Mouse (Mus musculus): ENCODE data around the gene Gm16181. TPM values are rescaled to one million over a fixed set of nuclear protein-coding genes. Genes with fewer than 3 reads are reported as not detected.
A peak's percentile ranks its signal among the peaks of the same experiment; 100 is the strongest.

Gene Gm16181
- polyA plus RNA-seq, 1 experiment from 2014 or later, result 0.59 TPM

DNA sequence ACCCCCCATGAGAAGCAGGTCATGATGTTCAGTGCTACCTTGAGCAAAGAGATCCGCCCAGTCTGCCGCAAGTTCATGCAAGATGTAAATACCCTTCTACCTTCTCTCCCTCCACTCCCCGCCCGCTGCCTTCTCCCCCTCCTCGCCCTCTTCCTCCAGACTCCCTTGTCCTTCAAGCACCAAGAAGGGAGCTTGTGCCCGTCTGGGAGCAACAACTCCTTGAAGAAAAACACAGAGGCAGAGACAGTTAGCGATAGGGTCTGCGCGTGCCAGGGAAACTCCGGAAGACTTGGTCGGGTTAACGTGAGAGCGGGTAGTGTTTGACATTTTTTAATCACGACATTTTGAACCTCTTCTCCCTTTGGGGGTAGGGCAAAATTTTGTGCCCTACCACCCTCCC, 28.4 kb downstream of the Gm16181 start:
- 86% methylated on average over 14 of the region's 14 CpGs for WGBS
- H3K4me3 ChIP-seq, result no peak overlapping the region
- no peak overlapping the region for H3K9ac ChIP-seq
- H3K36me3 ChIP-seq (ENCODE audit: poor library complexity, severe bottlenecking), result peaks cover 99% of the 10 kb centered on the region
- no peak for ATAC-seq
- peaks cover 40% of the 10 kb centered on the region for H3K4me1 ChIP-seq
- H3K27me3 ChIP-seq, result no peaks in the 10 kb centered on the region
- no peaks in the 10 kb centered on the region for H3K9me3 ChIP-seq (replicated peaks)
- H3K27ac ChIP-seq, result no peak overlapping the region
- no peak overlapping the region for H3K4me2 ChIP-seq

DNA sequence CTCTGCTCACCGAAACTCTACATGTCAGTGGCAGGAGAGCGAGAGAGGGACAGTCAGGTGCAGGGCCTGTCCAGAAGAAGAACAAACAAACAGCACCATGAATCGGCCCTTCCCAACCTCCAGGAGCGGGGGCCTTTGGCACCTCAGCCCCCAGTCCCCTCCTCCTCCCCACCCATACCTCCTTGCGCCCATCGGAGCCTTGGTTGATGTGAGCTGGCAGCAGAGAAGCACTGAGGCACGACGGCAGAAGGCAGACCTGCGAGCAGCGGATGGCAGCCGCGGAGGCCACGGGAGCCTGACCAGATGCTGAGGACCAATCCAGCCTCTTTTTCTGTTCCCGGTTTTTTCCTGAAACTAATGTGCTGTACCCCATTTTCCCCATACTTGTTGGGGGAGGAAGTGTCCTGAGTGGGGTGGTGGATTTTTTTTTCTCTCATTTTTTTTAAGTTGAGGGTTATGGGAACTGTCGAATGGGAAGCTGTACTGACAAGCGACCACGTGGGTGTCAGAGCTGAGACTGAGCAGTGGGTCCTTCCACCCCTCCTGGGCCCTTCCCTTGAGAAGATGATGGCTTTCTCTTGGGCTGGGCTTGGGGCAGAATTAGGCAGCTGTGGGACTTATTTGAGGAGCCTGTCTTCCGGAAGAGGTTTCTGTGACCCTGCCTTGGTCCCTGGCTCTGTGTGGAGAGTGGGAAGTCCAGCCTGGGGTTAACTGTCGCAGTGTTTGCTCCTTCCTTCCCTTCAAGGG, 29.0 kb downstream of the Gm16181 start:
- H3K27me3 ChIP-seq, result no peaks in the 10 kb centered on the region
- H3K27ac ChIP-seq, result no peak overlapping the region
- H3K4me3 ChIP-seq, result no peak overlapping the region
- H3K4me1 ChIP-seq, result peaks cover 34% of the 10 kb centered on the region
- H3K36me3 ChIP-seq (ENCODE audit: poor library complexity, severe bottlenecking), result peaks cover 99% of the 10 kb centered on the region
- no peak overlapping the region for H3K9ac ChIP-seq
- H3K9me3 ChIP-seq (replicated peaks), result no peaks in the 10 kb centered on the region
- 90% methylated on average over 19 of the region's 19 CpGs for WGBS
- no peak for ATAC-seq
- no peak overlapping the region for H3K4me2 ChIP-seq

DNA sequence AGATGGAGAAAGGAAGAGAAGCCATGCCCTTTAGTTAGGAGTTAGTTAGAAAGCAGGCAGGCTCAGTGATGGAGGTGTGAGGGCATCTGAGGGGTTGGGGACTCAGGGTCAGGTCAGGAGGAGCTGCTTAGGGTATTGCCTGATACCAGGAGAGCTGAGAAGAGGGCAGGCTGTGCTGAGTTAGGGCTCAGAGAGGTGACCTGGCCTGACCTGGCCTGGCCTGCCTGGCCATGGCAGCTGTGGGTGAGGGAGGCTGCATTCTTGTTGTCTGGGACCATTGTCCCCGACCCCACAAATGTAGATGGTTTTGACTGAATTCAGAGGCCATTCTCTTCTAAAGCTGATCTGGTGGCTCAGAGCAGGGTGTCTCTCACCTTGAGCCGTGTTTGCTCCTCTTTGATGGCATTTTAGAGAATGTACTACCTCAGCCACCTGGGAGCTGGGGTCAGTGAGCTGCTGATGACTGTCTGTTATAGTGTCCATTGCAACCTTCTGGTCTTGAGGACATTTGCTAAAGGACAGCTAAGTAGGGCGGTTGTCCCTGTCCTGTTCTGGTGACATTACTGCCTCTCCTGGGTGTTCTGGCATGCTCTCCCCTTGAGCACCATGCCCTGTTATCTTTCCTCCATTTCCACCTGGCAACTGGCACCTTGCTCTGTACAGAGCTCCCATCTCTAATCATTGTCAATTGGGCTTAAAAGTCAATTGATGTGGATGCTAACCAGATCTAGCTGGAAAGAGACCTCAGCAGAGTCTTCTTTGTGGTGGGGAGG, 29.9 kb downstream of the Gm16181 start:
- Histone ChIP-seq H3K4me2 (no peak overlapping the region), H3K9me3 (replicated peaks) (no peaks in the 10 kb centered on the region), H3K27ac (no peak overlapping the region), H3K4me1 (peaks cover 25% of the 10 kb centered on the region), H3K36me3 (ENCODE audit: poor library complexity, severe bottlenecking) (peaks cover 92% of the 10 kb centered on the region), H3K9ac (no peak overlapping the region), H3K27me3 (no peaks in the 10 kb centered on the region), H3K4me3 (no peak overlapping the region)
- 94% methylated on average over 3 of the region's 3 CpGs for WGBS
- no peak for ATAC-seq

DNA sequence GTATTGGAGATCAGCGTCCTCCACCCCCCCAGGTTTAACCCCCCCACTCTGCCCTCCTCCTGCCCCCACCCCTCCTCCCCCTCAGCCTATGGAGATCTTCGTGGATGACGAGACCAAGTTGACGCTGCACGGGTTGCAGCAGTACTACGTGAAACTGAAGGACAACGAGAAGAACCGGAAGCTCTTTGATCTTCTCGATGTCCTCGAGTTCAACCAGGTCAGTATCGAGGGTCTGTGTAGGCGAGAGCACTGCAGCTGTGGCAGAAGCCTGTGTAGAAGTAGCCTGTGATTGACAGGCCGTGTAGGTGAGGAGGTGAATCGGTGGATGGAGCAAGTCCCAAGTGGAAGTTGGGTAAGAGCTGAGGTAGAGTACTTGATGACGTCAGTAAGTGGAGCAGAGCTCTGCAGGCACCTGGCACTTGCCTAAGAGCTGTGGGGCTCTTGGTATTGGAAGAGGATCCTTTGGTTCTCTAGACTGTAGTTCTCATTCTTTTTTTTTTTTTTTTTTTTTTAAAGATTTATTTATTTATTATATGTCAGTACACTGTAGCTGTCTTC, 30.6 kb downstream of the Gm16181 start:
- Histone ChIP-seq H3K9me3 (replicated peaks) (no peaks in the 10 kb centered on the region), H3K4me2 (no peak overlapping the region), H3K36me3 (ENCODE audit: poor library complexity, severe bottlenecking) (peaks cover 85% of the 10 kb centered on the region), H3K27ac (no peak overlapping the region), H3K4me1 (peaks cover 18% of the 10 kb centered on the region), H3K4me3 (no peak overlapping the region), H3K9ac (no peak overlapping the region), H3K27me3 (no peaks in the 10 kb centered on the region)
- 87% methylated on average over 15 of the region's 15 CpGs for WGBS
- ATAC-seq, result no peak

DNA sequence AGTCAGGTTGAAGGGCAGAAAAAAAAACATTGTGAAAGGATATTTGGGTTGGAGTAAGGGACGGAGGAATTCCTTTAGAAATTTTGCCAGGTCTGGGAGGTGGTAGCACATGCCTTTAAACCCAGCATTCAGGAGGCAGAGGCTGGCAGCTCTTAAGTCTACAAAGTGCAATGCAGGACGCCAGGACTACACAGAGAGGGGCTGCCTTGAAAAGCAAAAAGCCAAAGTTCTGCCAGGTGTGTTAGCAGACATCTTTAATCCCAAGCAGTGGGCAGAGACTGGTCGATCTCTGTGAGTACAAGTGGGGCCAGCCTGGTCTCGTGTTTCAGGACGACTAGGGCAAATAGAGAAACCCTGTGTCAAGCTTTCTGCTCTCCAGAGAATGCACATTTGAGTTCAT, 31.3 kb downstream of the Gm16181 start:
- WGBS, result 83% methylated on average over 5 of the region's 5 CpGs
- ATAC-seq, result no peak

DNA sequence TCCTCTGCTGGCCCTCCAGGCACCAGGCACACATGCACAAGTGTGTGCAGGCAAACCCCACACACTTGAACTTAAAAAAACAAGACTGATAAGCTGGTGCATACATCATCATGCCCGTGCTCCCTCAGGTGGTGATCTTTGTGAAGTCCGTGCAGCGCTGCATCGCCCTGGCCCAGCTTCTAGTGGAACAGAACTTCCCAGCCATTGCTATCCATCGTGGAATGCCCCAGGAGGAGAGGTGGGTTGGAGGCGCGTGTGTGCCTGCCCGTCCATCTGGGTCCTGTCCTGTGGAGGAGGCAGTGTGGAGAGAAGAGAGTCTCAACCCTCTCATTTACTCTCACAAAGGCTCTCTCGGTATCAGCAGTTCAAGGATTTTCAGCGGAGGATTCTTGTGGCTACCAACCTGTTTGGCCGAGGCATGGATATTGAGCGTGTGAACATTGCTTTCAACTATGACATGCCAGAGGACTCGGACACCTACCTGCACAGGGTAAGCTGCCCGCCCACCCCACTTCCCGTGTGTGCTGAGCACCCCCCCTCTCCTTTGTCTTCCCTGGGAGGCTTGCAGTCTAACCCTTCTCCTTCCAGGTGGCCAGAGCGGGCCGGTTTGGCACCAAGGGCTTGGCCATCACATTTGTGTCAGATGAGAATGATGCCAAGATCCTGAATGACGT, 32.1 kb downstream of the Gm16181 start:
- no peaks in the 10 kb centered on the region for H3K27me3 ChIP-seq
- WGBS, result 85% methylated on average over 18 of the region's 18 CpGs
- H3K9me3 ChIP-seq (replicated peaks), result no peaks in the 10 kb centered on the region
- no peak overlapping the region for H3K4me2 ChIP-seq
- H3K27ac ChIP-seq, result no peak overlapping the region
- H3K4me1 ChIP-seq, result peaks cover 3% of the 10 kb centered on the region; the same call in 1 of the 2 replicates
- H3K36me3 ChIP-seq (ENCODE audit: poor library complexity, severe bottlenecking), result peaks cover 70% of the 10 kb centered on the region
- ATAC-seq, result no peak
- no peak overlapping the region for H3K4me3 ChIP-seq
- H3K9ac ChIP-seq, result no peak overlapping the region

More for the DNA sequence above, 31.3 kb downstream of the Gm16181 start:
- H3K4me3 ChIP-seq, result no peak overlapping the region
- H3K9me3 ChIP-seq (replicated peaks), result no peaks in the 10 kb centered on the region
- H3K36me3 ChIP-seq (ENCODE audit: poor library complexity, severe bottlenecking), result peaks cover 77% of the 10 kb centered on the region
- H3K27me3 ChIP-seq, result no peaks in the 10 kb centered on the region
- peaks cover 10% of the 10 kb centered on the region; the same call in 1 of the 2 replicates for H3K4me1 ChIP-seq
- no peak overlapping the region for H3K9ac ChIP-seq
- H3K4me2 ChIP-seq, result no peak overlapping the region
- H3K27ac ChIP-seq, result no peak overlapping the region

- Histone ChIP-seq H3K9me3 (replicated peaks) (no peaks in the 10 kb centered on the region), H3K4me2 (no peak overlapping the region), H3K36me3 (ENCODE audit: poor library complexity, severe bottlenecking) (peaks cover 62% of the 10 kb centered on the region), H3K9ac (no peak overlapping the region), H3K4me3 (no peak overlapping the region), H3K27ac (no peak overlapping the region), H3K4me1 (no peaks in the 10 kb centered on the region), H3K27me3 (no peaks in the 10 kb centered on the region)
- WGBS, result 87% methylated on average over 32 of the region's 32 CpGs
- peak; percentile 20 for ATAC-seq
These were observed 32.9 kb downstream of the Gm16181 start for GRCm38 (mm10) chr17:35253293-35254093.

DNA sequence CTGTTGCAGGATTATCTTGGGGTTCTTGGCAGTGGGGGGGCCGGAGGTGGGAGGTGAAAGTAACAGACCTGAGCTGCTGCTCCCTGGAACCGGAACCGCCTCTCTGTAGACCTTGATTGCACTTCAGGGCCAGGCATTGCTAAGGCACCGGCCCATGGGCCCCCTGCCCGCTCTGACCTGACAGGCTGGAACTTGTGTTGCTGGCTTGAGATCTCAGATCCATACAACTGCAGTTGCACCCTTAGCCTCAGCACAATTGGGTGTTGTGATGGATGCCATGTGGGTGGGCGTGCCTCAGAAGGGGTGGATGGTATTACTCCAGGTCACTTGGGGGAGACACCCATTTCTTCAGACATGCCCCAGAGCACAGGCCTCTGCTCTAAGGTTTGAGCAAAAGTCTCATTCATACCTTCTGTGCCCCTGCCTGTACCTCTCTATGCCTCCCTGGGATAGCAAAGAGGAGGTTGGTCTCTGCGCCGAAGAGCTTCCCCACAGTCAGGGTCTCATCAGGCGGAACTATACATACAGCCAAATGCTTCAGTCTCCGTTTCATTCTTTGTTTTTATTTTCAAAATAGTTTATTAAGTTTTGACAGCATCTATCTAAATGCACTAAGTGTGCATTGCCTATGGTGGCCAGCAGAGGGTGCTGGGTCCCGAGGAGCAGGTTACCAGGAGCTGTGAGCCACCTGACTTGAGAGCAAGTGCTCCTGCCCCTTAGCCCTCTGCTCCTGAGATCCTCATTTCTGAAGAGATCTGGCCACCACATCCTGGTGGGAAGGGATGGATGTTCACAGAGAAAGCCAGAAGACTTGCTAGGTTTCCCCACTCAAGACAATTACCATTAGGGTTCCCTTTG, 33.8 kb downstream of the Gm16181 start:
- H3K36me3 ChIP-seq (ENCODE audit: poor library complexity, severe bottlenecking), result peaks cover 53% of the 10 kb centered on the region

DNA sequence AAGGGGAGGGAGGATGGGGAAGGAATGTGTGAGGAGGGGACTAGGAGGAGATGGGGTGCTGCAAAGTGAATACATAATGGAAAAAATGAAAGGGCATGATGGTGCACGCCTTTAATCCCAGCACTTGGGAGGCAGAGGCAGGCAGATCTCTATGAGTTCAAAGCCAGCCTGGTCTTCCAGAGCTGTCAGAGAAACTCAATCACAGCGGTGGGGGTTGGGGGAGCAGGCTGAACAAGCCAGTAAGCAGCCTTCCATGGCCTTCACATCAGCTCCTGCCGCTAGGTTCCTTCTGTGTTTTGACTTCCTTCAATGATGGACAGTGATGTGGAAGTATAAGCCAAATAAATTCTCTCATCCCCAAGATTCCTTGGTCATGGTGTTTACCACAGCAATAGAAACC, 34.7 kb downstream of the Gm16181 start:
- Histone ChIP-seq H3K27me3 (no peaks in the 10 kb centered on the region; the same call in 1 of the 2 replicates), H3K9ac (no peak overlapping the region), H3K36me3 (ENCODE audit: poor library complexity, severe bottlenecking) (peaks cover 44% of the 10 kb centered on the region), H3K27ac (no peak overlapping the region), H3K4me3 (no peak overlapping the region), H3K4me1 (no peaks in the 10 kb centered on the region), H3K4me2 (no peak overlapping the region), H3K9me3 (replicated peaks) (no peaks in the 10 kb centered on the region)
- WGBS, result 63% methylated on average over 3 of the region's 3 CpGs
- no peak for ATAC-seq

More for the DNA sequence above, 33.8 kb downstream of the Gm16181 start:
- no peaks in the 10 kb centered on the region for H3K4me1 ChIP-seq
- no peaks in the 10 kb centered on the region; the same call in 1 of the 2 replicates for H3K27me3 ChIP-seq
- H3K4me2 ChIP-seq, result no peak overlapping the region
- no peak overlapping the region for H3K27ac ChIP-seq
- H3K9me3 ChIP-seq (replicated peaks), result no peaks in the 10 kb centered on the region
- no peak overlapping the region for H3K9ac ChIP-seq
- peak; percentile 22 for ATAC-seq
- no peak overlapping the region for H3K4me3 ChIP-seq
- WGBS, result 61% methylated on average over 11 of the region's 11 CpGs

- WGBS, result 63% methylated on average over 4 of the region's 4 CpGs
- no peaks in the 10 kb centered on the region; the same call in 1 of the 2 replicates for H3K27me3 ChIP-seq
- no peak overlapping the region for H3K4me3 ChIP-seq
- H3K4me2 ChIP-seq, result no peak overlapping the region
- H3K4me1 ChIP-seq, result no peaks in the 10 kb centered on the region
- ATAC-seq, result no peak
- H3K27ac ChIP-seq, result no peak overlapping the region
- no peak overlapping the region for H3K9ac ChIP-seq
- H3K36me3 ChIP-seq (ENCODE audit: poor library complexity, severe bottlenecking), result peaks cover 40% of the 10 kb centered on the region
- H3K9me3 ChIP-seq (replicated peaks), result no peaks in the 10 kb centered on the region
These were observed 35.1 kb downstream of the Gm16181 start for GRCm38 (mm10) chr17:35255704-35256103.

Data from forebrain, embryonic 13.5 days (tissue).